Mouse (Mus musculus): ENCODE measurements around the gene Myo10. TPM values are rescaled to one million over a fixed set of nuclear protein-coding genes. Genes with fewer than 3 reads are reported as not detected.

The Myo10 gene
- total and polyA plus RNA-seq, 3 experiments: 42.1 to 103 (median 63.9) TPM

GRCm38 (mm10) chr15:25723281-25724113, 101.2 kb downstream of the Myo10 start:
- DNase-seq: no peak

- DNase-seq: no peak
Observed at GRCm38 (mm10) chr15:25724549-25724948, 102.2 kb downstream of the Myo10 start.

GRCm38 (mm10) chr15:25726814-25727213, 104.5 kb downstream of the Myo10 start:
- peak; percentile 83 for DNase-seq

- DNase-seq: peak; percentile 65
Observed at GRCm38 (mm10) chr15:25728501-25728900, 106.2 kb downstream of the Myo10 start.

- peak; percentile 20 for DNase-seq
Observed at GRCm38 (mm10) chr15:25731053-25731452, 108.7 kb downstream of the Myo10 start.

- DNase-seq: peak; percentile 24
Observed at GRCm38 (mm10) chr15:25732758-25733428, 110.6 kb downstream of the Myo10 start.

GRCm38 (mm10) chr15:25733739-25734430, 111.6 kb downstream of the Myo10 start:
- DNase-seq: no peak

GRCm38 (mm10) chr15:25736531-25736930, 114.2 kb downstream of the Myo10 start:
- no peak for DNase-seq

- no peak for DNase-seq
Observed at GRCm38 (mm10) chr15:25740271-25740670, 117.9 kb downstream of the Myo10 start.

- no peak for DNase-seq
Observed at GRCm38 (mm10) chr15:25742196-25742595, 119.9 kb downstream of the Myo10 start.

- no peak for DNase-seq
Observed at GRCm38 (mm10) chr15:25751510-25751909, 129.2 kb downstream of the Myo10 start.

GRCm38 (mm10) chr15:25752597-25752996, 130.3 kb downstream of the Myo10 start:
- DNase-seq: no peak

- DNase-seq: no peak
Observed at GRCm38 (mm10) chr15:25753003-25753402, 130.7 kb downstream of the Myo10 start.

GRCm38 (mm10) chr15:25753878-25754277, 131.6 kb downstream of the Myo10 start:
- DNase-seq: no peak

GRCm38 (mm10) chr15:25754342-25754951, 132.1 kb downstream of the Myo10 start:
- no peak for DNase-seq

GRCm38 (mm10) chr15:25755536-25755935, 133.2 kb downstream of the Myo10 start:
- no peak for DNase-seq

GRCm38 (mm10) chr15:25756072-25756471, 133.7 kb downstream of the Myo10 start:
- no peak for DNase-seq

GRCm38 (mm10) chr15:25758037-25758436, 135.7 kb downstream of the Myo10 start:
- DNase-seq: no peak

GRCm38 (mm10) chr15:25758500-25759086, 136.3 kb downstream of the Myo10 start:
- DNase-seq: no peak

- no peak for DNase-seq
Observed at GRCm38 (mm10) chr15:25760304-25760703, 138.0 kb downstream of the Myo10 start.

GRCm38 (mm10) chr15:25761049-25761448, 138.7 kb downstream of the Myo10 start:
- no peak for DNase-seq

- peak; percentile 79 for DNase-seq
Observed at GRCm38 (mm10) chr15:25761800-25762211, 139.5 kb downstream of the Myo10 start.
